Mouse (Mus musculus) gastrocnemius, postnatal 36 days (tissue): Measurements from ENCODE around the gene Exoc7. TPM values are rescaled to one million over a fixed set of nuclear protein-coding genes. Genes with fewer than 3 reads are reported as not detected.

Experiments
- DNase-seq, 2 experiments: peaks; one replicate each; pipeline ENCODE4 v3.0.0; 2022
- intact Hi-C: fragments of 180-260 bp; cut with DNase I; formaldehyde crosslinking; loops from one replicate; pipeline ENCODE4 v1.15.1; 2025
- total RNA-seq, 2 experiments: library from RNA; stranded (reverse); gene quantifications; 2 replicates each; pipeline ENCODE4 v1.2.3; 2021

Exoc7 gene
- total RNA-seq, 2 experiments from 2014 or later = 85.9 to 94.8 TPM

DNA sequence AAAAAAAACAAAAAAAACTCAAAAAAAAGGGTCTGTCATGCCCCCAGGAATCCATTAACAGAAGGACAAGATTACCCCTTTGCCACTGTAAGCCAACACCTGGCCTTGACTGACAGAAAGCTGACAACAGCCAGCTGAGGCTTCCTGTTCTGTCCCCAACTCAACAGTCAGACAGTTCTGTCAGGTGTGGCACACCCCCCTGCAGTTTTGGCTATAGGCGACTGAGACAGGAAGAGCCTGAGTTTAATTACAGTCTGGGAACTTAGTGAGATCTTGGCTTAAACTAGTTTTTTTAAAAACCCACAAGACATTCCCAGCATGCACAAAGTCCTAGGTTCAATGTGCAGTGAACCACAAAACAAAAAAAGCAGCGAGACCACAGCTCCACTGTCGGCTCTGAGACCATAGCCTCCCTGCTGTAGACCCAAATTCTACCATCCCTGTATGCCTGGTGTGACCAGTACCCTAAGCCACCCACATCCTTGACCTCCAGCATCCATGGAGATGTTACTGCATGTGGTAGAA, 53.9 kb downstream of the Exoc7 start:
- DNase-seq = no peak
- intact Hi-C loops = no loop called here

DNA sequence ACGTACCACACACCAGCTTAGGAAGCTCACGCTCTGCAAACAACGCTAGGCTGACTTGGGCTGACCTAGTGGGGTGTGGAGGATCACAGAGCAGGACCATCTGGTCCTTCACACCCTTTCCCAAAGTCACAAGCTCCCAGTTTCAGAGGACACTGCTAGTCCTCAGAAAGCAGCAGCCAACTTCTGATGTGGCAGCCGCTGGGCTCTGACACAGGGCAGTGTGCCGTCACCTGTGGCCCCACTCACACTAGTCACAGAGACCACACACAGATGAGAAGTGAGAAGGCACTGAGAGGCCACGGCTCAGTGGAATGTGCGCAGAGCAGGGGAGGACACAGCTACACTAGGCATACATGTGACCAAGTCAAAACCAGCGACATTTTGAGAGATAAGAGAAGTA, 56.1 kb downstream of the Exoc7 start:
- intact Hi-C loops = no loop called here
- DNase-seq = no peak

DNA sequence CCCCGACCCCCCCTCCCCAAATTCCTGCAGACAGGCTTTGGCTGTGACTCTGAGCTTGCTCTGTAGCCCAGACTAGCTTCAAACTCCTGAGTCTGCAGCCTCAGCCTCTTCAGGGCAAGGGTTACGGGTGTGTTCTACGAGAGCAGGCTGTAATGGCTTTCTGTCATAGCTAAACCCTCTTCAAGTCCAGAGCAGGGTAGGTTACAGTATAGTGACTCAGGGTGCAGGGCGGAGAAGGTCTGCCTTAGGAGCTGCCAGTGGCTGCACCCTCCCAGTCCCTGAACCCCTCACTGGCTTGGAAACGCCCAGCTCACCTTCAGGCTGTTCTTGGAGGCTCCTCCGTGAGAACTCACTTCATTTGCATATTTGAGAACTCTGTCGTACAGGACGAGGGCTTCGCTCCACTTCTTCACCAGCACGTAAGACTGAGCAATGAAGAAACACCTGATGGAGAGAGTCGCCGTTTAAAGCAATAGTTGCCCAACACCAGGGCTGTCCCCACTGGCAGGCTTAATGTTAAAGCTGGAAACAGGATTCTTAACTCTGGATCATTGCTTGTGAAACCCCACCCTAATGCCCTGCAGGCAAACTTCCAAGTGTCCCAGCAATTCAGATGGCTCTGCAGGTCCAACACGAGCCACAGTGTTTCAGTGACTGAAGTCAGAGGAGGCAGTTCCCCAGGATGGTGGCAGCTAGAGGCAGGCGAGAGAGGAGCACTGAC, 59.4 kb downstream of the Exoc7 start:
- intact Hi-C loops = no loop called here
- DNase-seq = no peak

DNA sequence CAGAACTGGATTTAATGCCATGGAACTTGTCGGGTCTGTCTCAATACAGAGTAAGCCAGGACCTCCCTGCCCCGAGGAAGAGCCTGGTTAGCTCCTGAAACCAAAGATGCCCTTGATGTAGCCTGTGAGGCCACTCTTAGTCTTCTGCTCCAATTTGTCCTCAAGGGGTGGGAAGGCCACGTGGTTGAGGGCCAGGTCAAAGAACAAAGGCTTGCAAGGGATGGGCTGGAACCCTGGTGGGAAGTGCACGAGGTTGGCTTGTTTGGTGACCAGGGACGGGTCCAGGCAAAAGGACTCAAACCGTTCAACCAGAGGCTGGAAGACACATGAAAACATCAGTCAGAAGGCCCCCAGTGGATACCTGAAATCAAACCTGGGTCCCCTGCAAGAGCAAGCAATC, 61.4 kb downstream of the Exoc7 start:
- DNase-seq = no peak
- intact Hi-C loops = no loop called here

DNA sequence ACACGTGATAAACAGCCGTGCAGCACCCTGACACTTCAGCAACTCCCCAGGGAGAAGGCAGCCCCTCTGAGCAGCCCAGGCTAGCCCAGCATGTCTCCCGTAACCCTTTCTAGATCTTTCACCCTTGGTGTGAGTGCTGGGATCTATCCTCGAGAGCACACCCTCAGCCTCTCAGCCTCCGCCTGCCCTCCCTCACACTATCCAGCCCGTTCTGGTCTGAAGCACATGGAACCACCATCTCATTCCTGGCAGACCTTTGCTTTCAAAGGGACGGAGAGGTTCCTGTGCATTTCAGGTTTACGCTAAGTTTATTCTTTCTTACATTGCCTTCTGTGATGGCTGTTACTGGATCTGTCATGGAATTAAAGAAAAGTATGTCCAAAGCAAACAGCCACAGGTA, 62.5 kb downstream of the Exoc7 start:
- intact Hi-C loops = no loop called here
- DNase-seq = no peak

DNA sequence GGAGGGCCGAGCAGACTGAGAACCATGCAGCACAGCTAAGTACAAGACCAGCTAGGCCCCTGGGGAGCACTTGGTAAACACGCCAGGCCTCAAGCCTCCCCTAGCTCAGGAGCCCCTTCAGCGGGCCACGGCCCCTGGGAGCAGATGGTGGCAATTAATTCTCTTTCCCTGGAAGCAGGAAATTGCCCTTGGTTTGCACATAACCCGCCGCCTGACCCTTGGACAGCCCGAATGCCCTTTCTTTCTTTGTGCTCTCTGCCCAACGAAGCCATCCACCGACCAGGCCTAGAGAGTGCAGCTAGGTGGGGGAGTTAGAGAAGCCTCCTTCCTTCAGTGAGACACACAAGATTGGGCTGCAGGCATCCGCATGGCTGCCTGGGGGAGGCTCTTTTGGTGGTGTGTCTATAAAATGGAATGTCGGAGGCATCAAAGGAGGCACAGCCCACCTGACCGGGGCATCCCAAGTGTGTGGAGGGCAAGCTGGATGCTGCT, 65.2 kb downstream of the Exoc7 start:
- intact Hi-C loops = no loop called here
- no peak for DNase-seq

DNA sequence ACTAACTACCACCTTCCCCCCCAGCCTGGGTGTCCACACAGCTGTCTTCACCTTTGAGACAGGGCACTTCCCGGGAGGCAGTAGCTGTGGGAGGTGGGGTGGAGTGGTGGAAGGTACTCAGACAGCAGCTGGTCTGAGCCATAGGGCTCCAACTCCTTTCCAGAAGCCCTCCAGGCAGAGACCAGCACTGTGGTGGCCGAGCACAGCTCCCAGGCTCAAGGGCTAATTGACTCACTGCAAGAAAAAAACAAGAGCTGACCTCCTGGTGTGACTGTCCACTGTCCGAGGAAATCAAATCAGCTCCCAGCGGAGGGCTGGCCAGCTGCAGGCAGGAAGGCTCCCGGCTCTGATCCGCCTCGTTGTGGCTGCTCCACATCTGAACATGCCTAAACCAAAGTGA, 67.2 kb downstream of the Exoc7 start:
- no peak for DNase-seq
- intact Hi-C loops = no loop called here

Other genes starting within 250 kb of the Exoc7 start
- under 1 TPM; 0.30 to 0.48 TPM for gene Unc13d, start 229.3 kb downstream of the Exoc7 start, total RNA-seq
- 10 to 100 TPM; 70.1 to 71.0 TPM for gene Wbp2, start 220.2 kb downstream of the Exoc7 start, total RNA-seq
- gene Trim47, start 180.0 kb downstream of the Exoc7 start, total RNA-seq = 1 to 10 TPM; 9.1 to 9.3 TPM
- gene Trim65, start 176.1 kb downstream of the Exoc7 start, total RNA-seq = 1 to 10 TPM; 4.1 to 4.8 TPM
- 10 to 100 TPM; 49.4 to 49.9 TPM for gene Mrpl38, start 168.4 kb downstream of the Exoc7 start, total RNA-seq
- 1 to 10 TPM; 9.3 to 9.8 TPM for gene Fbf1, start 139.1 kb downstream of the Exoc7 start, total RNA-seq
- 10 to 100 TPM; 19.2 to 21.9 TPM for gene Ten1, start 108.4 kb downstream of the Exoc7 start, total RNA-seq
- 10 to 100 TPM; 62.6 to 80.1 TPM for gene Acox1, start 108.2 kb downstream of the Exoc7 start, total RNA-seq
- gene Evpl, start 69.2 kb downstream of the Exoc7 start, total RNA-seq = under 1 TPM; 0.05 to 0.07 TPM
- 10 to 100 TPM; 72.1 to 83.1 TPM for gene Srp68, start 33.0 kb downstream of the Exoc7 start, total RNA-seq
- gene Galr2, start 26.3 kb downstream of the Exoc7 start, total RNA-seq = under 1 TPM; 0.12 to 0.31 TPM
- gene Foxj1, start 28.2 kb upstream of the Exoc7 start, total RNA-seq = not detected
- gene Rnf157, start 105.8 kb upstream of the Exoc7 start, total RNA-seq = 10 to 100 TPM; 23.0 to 24.5 TPM
- 10 to 100 TPM; 41.8 to 56.5 TPM for gene Ubald2, start 126.9 kb upstream of the Exoc7 start, total RNA-seq
- gene Qrich2, start 159.0 kb upstream of the Exoc7 start, total RNA-seq = under 1 TPM in 1 of 2 experiments, not detected in 1; 0.05 TPM
- 10 to 100 TPM; 12.6 to 14.1 TPM for gene Prpsap1, start 187.0 kb upstream of the Exoc7 start, total RNA-seq
- gene Sphk1, start 223.7 kb upstream of the Exoc7 start, total RNA-seq = 1 to 10 TPM in 1 of 2 experiments, under 1 TPM in 1; 0.35 to 1.4 TPM